Mouse (Mus musculus) liver, postnatal 0 days (tissue): Measurements from ENCODE around the gene Ncoa1.

Experiments
- CTCF ChIP-seq: sonication (generic); IDR thresholded peaks from 2 replicates; pipeline ENCODE4 v1.5.1; 2016; ENCODE audit warnings: antibody characterized with exemption, low read depth
- EP300 ChIP-seq: IDR thresholded peaks from 2 replicates; pipeline ENCODE4 v1.6.1; 2016; ENCODE audit warnings: antibody characterized with exemption, low read depth, mild to moderate bottlenecking

GRCm38 (mm10) chr12:4518957-4519356 lies 42.0 kb upstream of the Ncoa1 start:
- TF ChIP-seq CTCF (no peak), EP300 (no peak)
